ENCODE assay signal across 27 mouse cellular contexts in the genomic region with DNA sequence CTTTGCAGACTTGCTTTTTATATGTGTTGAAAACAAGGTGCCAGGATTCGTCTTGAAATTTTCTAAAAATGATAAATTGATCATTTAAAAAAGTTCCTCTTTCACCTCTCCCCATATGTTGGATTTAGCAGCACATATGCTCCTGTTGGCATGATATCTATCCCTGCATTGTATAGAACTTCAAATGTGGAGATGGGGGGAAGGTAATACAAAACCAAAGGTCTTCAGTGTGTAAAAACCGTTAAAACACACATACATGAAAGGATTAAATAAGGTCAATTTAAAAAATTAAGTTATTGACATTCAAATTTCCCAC.
DNase-seq lines count a peak whose midpoint lies in the region; ATAC-seq and TF ChIP-seq lines count a peak whose summit lies in the region.
"Had no signal": no experiment of that assay in that cellular context is flagged by ENCODE, and none has a peak within 500 bp of the region (broad histone marks: within the 10 kb centered on the region; RNA-seq: fewer than 3 reads in every experiment).

No protein-coding gene starts in this region.

- no peaks in the 10 kb centered on the region for H3K36me3 ChIP-seq in forebrain, embryonic 13.5 days (ENCODE audit: poor library complexity, severe bottlenecking)
- H3K36me3 ChIP-seq in forebrain, embryonic 11.5 days (ENCODE audit: control insufficient read depth, insufficient read depth, low read length), result no peaks in the 10 kb centered on the region
- no peaks in the 10 kb centered on the region for H3K36me3 ChIP-seq in midbrain, embryonic 15.5 days (replicated peaks)
- H3K36me3 ChIP-seq in midbrain, embryonic 10.5 days, result no peaks in the 10 kb centered on the region
- no peaks in the 10 kb centered on the region for H3K36me3 ChIP-seq in forebrain, embryonic 16.5 days (ENCODE audit: control insufficient read depth, insufficient read depth)
- no peaks in the 10 kb centered on the region for H3K36me3 ChIP-seq in intestine, postnatal 0 days (ENCODE audit: control insufficient read depth, insufficient read depth)
- H3K36me3 ChIP-seq: embryonic facial prominence, embryonic 12.5 days; embryonic facial prominence, embryonic 15.5 days; G1E; heart, embryonic 10.5 days; heart, embryonic 13.5 days; hindbrain, embryonic 12.5 days; hindbrain, embryonic 15.5 days had no signal

- no peaks in the 10 kb centered on the region for H3K9me3 ChIP-seq in forebrain, embryonic 13.5 days (replicated peaks)
- no peaks in the 10 kb centered on the region for H3K9me3 ChIP-seq in forebrain, embryonic 11.5 days (ENCODE audit: control insufficient read depth, low read length)
- H3K9me3 ChIP-seq in midbrain, embryonic 15.5 days, result no peaks in the 10 kb centered on the region
- no peaks in the 10 kb centered on the region for H3K9me3 ChIP-seq in midbrain, embryonic 10.5 days (replicated peaks)
- no peaks in the 10 kb centered on the region for H3K9me3 ChIP-seq in forebrain, embryonic 16.5 days (ENCODE audit: control insufficient read depth, low read length)
- no peaks in the 10 kb centered on the region for H3K9me3 ChIP-seq in intestine, postnatal 0 days (ENCODE audit: control insufficient read depth)
- H3K9me3 ChIP-seq: embryonic facial prominence, embryonic 12.5 days; embryonic facial prominence, embryonic 15.5 days; G1E; heart, embryonic 10.5 days; heart, embryonic 13.5 days; hindbrain, embryonic 12.5 days; hindbrain, embryonic 15.5 days had no signal

- intact Hi-C loops in heart, postnatal 25 days (cut with DNase I), result no loop called here

- no peak overlapping the region for H3K9ac ChIP-seq in forebrain, embryonic 13.5 days
- no peak overlapping the region for H3K9ac ChIP-seq in forebrain, embryonic 11.5 days (ENCODE audit: low read length)
- H3K9ac ChIP-seq in midbrain, embryonic 15.5 days, result no peak overlapping the region
- H3K9ac ChIP-seq in forebrain, embryonic 16.5 days (replicated peaks; ENCODE audit: low read depth, low read length), result no peak overlapping the region
- no peak overlapping the region for H3K9ac ChIP-seq in intestine, postnatal 0 days (ENCODE audit: low read depth, low read length)
- H3K9ac ChIP-seq: embryonic facial prominence, embryonic 12.5 days; embryonic facial prominence, embryonic 15.5 days; heart, embryonic 13.5 days; hindbrain, embryonic 12.5 days; hindbrain, embryonic 15.5 days had no signal

- no peak overlapping the region for H3K4me3 ChIP-seq in forebrain, embryonic 13.5 days
- H3K4me3 ChIP-seq in forebrain, embryonic 11.5 days (ENCODE audit: low read depth, low read length), result no peak overlapping the region
- no peak overlapping the region for H3K4me3 ChIP-seq in midbrain, embryonic 15.5 days
- no peak overlapping the region for H3K4me3 ChIP-seq in midbrain, embryonic 10.5 days
- H3K4me3 ChIP-seq in forebrain, embryonic 16.5 days (replicated peaks; ENCODE audit: low read length), result no peak overlapping the region
- H3K4me3 ChIP-seq in intestine, postnatal 0 days (ENCODE audit: low read depth, low read length), result no peak overlapping the region
- H3K4me3 ChIP-seq: embryonic facial prominence, embryonic 12.5 days; embryonic facial prominence, embryonic 15.5 days; heart, adult 2 months; heart, embryonic 10.5 days; heart, embryonic 13.5 days; hindbrain, embryonic 12.5 days; hindbrain, embryonic 15.5 days had no signal

- no peak for DNase-seq in forebrain, embryonic 11.5 days (ENCODE audit: low spot score)
- no peak for DNase-seq in midbrain, embryonic 10.5 days (ENCODE audit: low spot score)
- no peak for DNase-seq in heart, postnatal 25 days (ENCODE audit: low spot score)
- DNase-seq: adrenal gland, postnatal 10 days; adrenal gland, postnatal 36 days; B cell, adult 2 months; cerebellum, adult 11 months; cerebellum, adult 2 months; cerebellum, adult 9-11 months; cerebellum, postnatal 25 days; gastrocnemius, postnatal 10 days; gastrocnemius, postnatal 36 days; heart, adult 2 months; heart, postnatal 14 days had no signal

- peak overlapping the region; percentile 44; the same call in 1 of the 2 replicates for H3K27ac ChIP-seq in forebrain, embryonic 13.5 days
- H3K27ac ChIP-seq in forebrain, embryonic 11.5 days (ENCODE audit: low read depth, low read length), result no peak overlapping the region
- 0 out of 2 replicates have a peak overlapping the region, but pooled peaks have one; percentile 23 for H3K27ac ChIP-seq in midbrain, embryonic 15.5 days
- H3K27ac ChIP-seq in midbrain, embryonic 10.5 days (replicated peaks), result no peak overlapping the region
- peak overlapping the region; percentile 70 for H3K27ac ChIP-seq in forebrain, embryonic 16.5 days (ENCODE audit: low read length)
- H3K27ac ChIP-seq in intestine, postnatal 0 days (ENCODE audit: low read depth, low read length), result no peak overlapping the region
- H3K27ac ChIP-seq: embryonic facial prominence, embryonic 12.5 days; embryonic facial prominence, embryonic 15.5 days; heart, adult 2 months; heart, embryonic 10.5 days; heart, embryonic 13.5 days; hindbrain, embryonic 12.5 days had no signal

- H3K27me3 ChIP-seq in forebrain, embryonic 13.5 days, result peaks cover 15% of the 10 kb centered on the region
- peaks cover 13% of the 10 kb centered on the region; the same call in 1 of the 2 replicates for H3K27me3 ChIP-seq in forebrain, embryonic 11.5 days (ENCODE audit: control insufficient read depth, insufficient read depth, low read length)
- H3K27me3 ChIP-seq in midbrain, embryonic 15.5 days (replicated peaks), result no peaks in the 10 kb centered on the region
- H3K27me3 ChIP-seq in midbrain, embryonic 10.5 days (ENCODE audit: low read depth, poor library complexity, severe bottlenecking), result peaks cover 66% of the 10 kb centered on the region
- H3K27me3 ChIP-seq in forebrain, embryonic 16.5 days (replicated peaks; ENCODE audit: control insufficient read depth, insufficient read depth, low read length), result no peaks in the 10 kb centered on the region
- no peaks in the 10 kb centered on the region for H3K27me3 ChIP-seq in intestine, postnatal 0 days (replicated peaks; ENCODE audit: control insufficient read depth, insufficient read depth, low read length)
- H3K27me3 ChIP-seq: CH12.LX; embryonic facial prominence, embryonic 12.5 days; embryonic facial prominence, embryonic 15.5 days; heart, embryonic 13.5 days; hindbrain, embryonic 12.5 days; hindbrain, embryonic 15.5 days; Patski had no signal

- WGBS in forebrain, embryonic 13.5 days, result 59% methylated on average over 2 of the region's 2 CpGs
- WGBS in forebrain, embryonic 11.5 days, result 67% methylated on average over 2 of the region's 2 CpGs
- 60% methylated on average over 2 of the region's 2 CpGs for WGBS in midbrain, embryonic 15.5 days
- 79% methylated on average over 2 of the region's 2 CpGs for WGBS in midbrain, embryonic 10.5 days
- 44% methylated on average over 2 of the region's 2 CpGs for WGBS in forebrain, embryonic 16.5 days
- 80% methylated on average over 2 of the region's 2 CpGs for WGBS in intestine, postnatal 0 days

- peaks cover 20% of the 10 kb centered on the region for H3K4me1 ChIP-seq in forebrain, embryonic 13.5 days
- H3K4me1 ChIP-seq in forebrain, embryonic 11.5 days (replicated peaks; ENCODE audit: control insufficient read depth, insufficient read depth, low read length), result peaks cover 3% of the 10 kb centered on the region; the same call in 1 of the 2 replicates
- 0 out of 2 replicates have a peak, but pooled peaks cover 3% of the 10 kb centered on the region for H3K4me1 ChIP-seq in midbrain, embryonic 15.5 days
- H3K4me1 ChIP-seq in midbrain, embryonic 10.5 days, result peaks cover 22% of the 10 kb centered on the region
- peaks cover 9% of the 10 kb centered on the region for H3K4me1 ChIP-seq in forebrain, embryonic 16.5 days (replicated peaks; ENCODE audit: control insufficient read depth, insufficient read depth, low read length)
- no peaks in the 10 kb centered on the region for H3K4me1 ChIP-seq in intestine, postnatal 0 days (replicated peaks; ENCODE audit: control insufficient read depth, insufficient read depth, low read length)
- H3K4me1 ChIP-seq: embryonic facial prominence, embryonic 12.5 days; embryonic facial prominence, embryonic 15.5 days; heart, embryonic 10.5 days; heart, embryonic 13.5 days had no signal

- TF ChIP-seq CTCF in intestine, postnatal 0 days (IDR thresholded peaks at IDR 0.05; ENCODE audit: low read depth), result no peak

- peak; percentile 53 for ATAC-seq in forebrain, embryonic 13.5 days
- no peak for ATAC-seq in forebrain, embryonic 11.5 days (replicated peaks; ENCODE audit: low FRiP score)
- no peak for ATAC-seq in midbrain, embryonic 15.5 days (replicated peaks)
- peak; percentile 54 for ATAC-seq in forebrain, embryonic 16.5 days
- ATAC-seq in intestine, postnatal 0 days, result no peak
- ATAC-seq: Patski had no signal

- no peak overlapping the region for H3K4me2 ChIP-seq in forebrain, embryonic 13.5 days
- no peak overlapping the region for H3K4me2 ChIP-seq in forebrain, embryonic 11.5 days (ENCODE audit: low read depth, low read length, severe bottlenecking)
- H3K4me2 ChIP-seq in midbrain, embryonic 15.5 days, result no peak overlapping the region
- H3K4me2 ChIP-seq in forebrain, embryonic 16.5 days (ENCODE audit: low read length), result no peak overlapping the region
- H3K4me2 ChIP-seq in intestine, postnatal 0 days (replicated peaks; ENCODE audit: low read depth), result no peak overlapping the region
- H3K4me2 ChIP-seq: embryonic facial prominence, embryonic 12.5 days; embryonic facial prominence, embryonic 15.5 days; heart, embryonic 13.5 days; hindbrain, embryonic 12.5 days; hindbrain, embryonic 15.5 days had no signal

Comparison
In these comparisons a context has a peak if more than half of its experiments do, and no peak if none do; other contexts are left out.
1. ATAC-seq: peak in forebrain, embryonic 13.5 days (single experiment) and forebrain, embryonic 16.5 days (single experiment); none in forebrain, embryonic 11.5 days (single experiment), midbrain, embryonic 15.5 days (single experiment) and intestine, postnatal 0 days (single experiment).
2. H3K27ac ChIP-seq: peak in forebrain, embryonic 13.5 days (single experiment), midbrain, embryonic 15.5 days (single experiment) and forebrain, embryonic 16.5 days (single experiment); none in forebrain, embryonic 11.5 days (single experiment), midbrain, embryonic 10.5 days (single experiment) and intestine, postnatal 0 days (single experiment).